Mouse (Mus musculus): ENCODE data around the gene Hip1r. TPM values are rescaled to one million over a fixed set of nuclear protein-coding genes. Genes with fewer than 3 reads are reported as not detected.
"Not testable (repeated sequence)": the region's sequence is repeated elsewhere in the genome, so short reads cannot be mapped to it uniquely, and the experiment has no call there.

Hip1r gene
- polyA plus RNA-seq, 1 experiment, result 18.3 TPM

GRCm38 (mm10) chr5:124050095-124051050, 76.9 kb downstream of the Hip1r start:
- Histone ChIP-seq H3K4me3 (ENCODE audit: insufficient read depth, low read depth, low read length) (no peak overlapping the region), H3K27ac (ENCODE audit: insufficient read depth, low read depth, low read length) (0 out of 2 replicates have a peak overlapping the region, but pooled peaks have one; percentile 11), H3K4me1 (ENCODE audit: control insufficient read depth, insufficient read depth, low read length) (no peaks in the 10 kb centered on the region), H3K36me3 (ENCODE audit: control insufficient read depth, insufficient read depth, low read length) (no peaks in the 10 kb centered on the region), H3K27me3 (replicated peaks; ENCODE audit: control insufficient read depth, insufficient read depth, low read length) (no peaks in the 10 kb centered on the region)
- TF ChIP-seq CTCF (conservative IDR thresholded peaks at IDR 0.05; ENCODE audit: insufficient read depth, insufficient read length, low read depth, low read length) (0 out of 2 replicates have a peak, but pooled peaks have one; percentile 14), POLR2A (IDR thresholded peaks at IDR 0.05; ENCODE audit: low read depth, low read length) (no peak)
- peak; percentile 36 for DNase-seq
- 57% methylated on average over 14 of the region's 14 CpGs for WGBS

GRCm38 (mm10) chr5:124051899-124052491, 78.6 kb downstream of the Hip1r start:
- no peak overlapping the region for H3K27ac ChIP-seq (ENCODE audit: insufficient read depth, low read depth, low read length)
- WGBS, result 74% methylated on average over 11 of the region's 11 CpGs

GRCm38 (mm10) chr5:124052641-124053040, 79.2 kb downstream of the Hip1r start:
- H3K4me1 ChIP-seq (ENCODE audit: control insufficient read depth, insufficient read depth, low read length); H3K36me3 ChIP-seq (ENCODE audit: control insufficient read depth, insufficient read depth, low read length); H3K27me3 ChIP-seq (replicated peaks; ENCODE audit: control insufficient read depth, insufficient read depth, low read length); DNase-seq; H3K4me3 ChIP-seq (ENCODE audit: insufficient read depth, low read depth, low read length); H3K27ac ChIP-seq (ENCODE audit: insufficient read depth, low read depth, low read length): not testable (repeated sequence)
- WGBS, result 82% methylated on average over 7 of the region's 7 CpGs

More at GRCm38 (mm10) chr5:124051899-124052491, 78.6 kb downstream of the Hip1r start:
- Histone ChIP-seq H3K4me1 (ENCODE audit: control insufficient read depth, insufficient read depth, low read length) (peaks cover under 1% of the 10 kb centered on the region; the same call in 1 of the 2 replicates), H3K36me3 (ENCODE audit: control insufficient read depth, insufficient read depth, low read length) (no peaks in the 10 kb centered on the region), H3K27me3 (replicated peaks; ENCODE audit: control insufficient read depth, insufficient read depth, low read length) (no peaks in the 10 kb centered on the region), H3K4me3 (ENCODE audit: insufficient read depth, low read depth, low read length) (no peak overlapping the region)
- no peak for DNase-seq
- TF ChIP-seq CTCF (conservative IDR thresholded peaks at IDR 0.05; ENCODE audit: insufficient read depth, insufficient read length, low read depth, low read length) (no peak), POLR2A (IDR thresholded peaks at IDR 0.05; ENCODE audit: low read depth, low read length) (no peak)

Other genes starting within 250 kb of the Hip1r start
- 9.3 and 13.0 TPM in 2 replicates for gene Rsrc2, start 224.2 kb upstream of the Hip1r start, polyA plus RNA-seq (2012; rRNA removed)
- gene Kntc1, start 223.9 kb upstream of the Hip1r start, polyA plus RNA-seq (2012; rRNA removed), result 0.71 and 0.77 TPM in 2 replicates
- gene Hcar2, start 108.1 kb upstream of the Hip1r start, polyA plus RNA-seq (2012; rRNA removed), result 1.9 and 2.6 TPM in 2 replicates
- 11.1 and 13.0 TPM in 2 replicates for gene Hcar1, start 93.6 kb upstream of the Hip1r start, polyA plus RNA-seq (2012; rRNA removed)
- 22.6 and 41.0 TPM in 2 replicates for gene Denr, start 66.5 kb upstream of the Hip1r start, polyA plus RNA-seq (2012; rRNA removed)
- gene Gm43518, start 46.2 kb upstream of the Hip1r start, polyA plus RNA-seq (2012; rRNA removed), result 0.56 and 0.64 TPM in 2 replicates
- gene Ccdc62, start 42.9 kb upstream of the Hip1r start, polyA plus RNA-seq (2012; rRNA removed), result 3.7 and 4.1 TPM in 2 replicates
- 22.6 and 24.1 TPM in 2 replicates for gene Vps37b, start 58.6 kb downstream of the Hip1r start, polyA plus RNA-seq (2012; rRNA removed)
- gene Abcb9, start 122.2 kb downstream of the Hip1r start, polyA plus RNA-seq (2012; rRNA removed), result 8.1 and 8.5 TPM in 2 replicates
- gene Ogfod2, start 138.7 kb downstream of the Hip1r start, polyA plus RNA-seq (2012; rRNA removed), result 54.9 and 71.9 TPM in 2 replicates
- gene Arl6ip4, start 142.5 kb downstream of the Hip1r start, polyA plus RNA-seq (2012; rRNA removed), result 28.9 and 31.5 TPM in 2 replicates